Mouse (Mus musculus) adrenal gland, postnatal 10 days (tissue): ENCODE results near the gene Jup. TPM values are rescaled to one million over a fixed set of nuclear protein-coding genes. Genes with fewer than 3 reads are reported as not detected.

Source experiments
- DNase-seq: peaks from one replicate; pipeline ENCODE4 v3.0.0; 2021; ENCODE audit warnings: mixed read lengths
- microRNA-seq: library from miRNA; unstranded; fragments of <30 nt; microRNA quantifications from one replicate; pipeline ENCODE4 v1.2.0, GENCODE M21; 2021
- total RNA-seq, 2 experiments: library from RNA; stranded (reverse); gene quantifications; 2 replicates each; pipeline ENCODE4 v1.2.3; 2021

Jup gene
- total RNA-seq, 2 experiments from 2014 or later = 89.6 to 99.0 TPM

- DNase-seq = peak; percentile 100
Observed at GRCm38 (mm10) chr11:100319492-100320171, 77.9 kb downstream of the Jup start, which contains the start of gene Eif1. Eif1 (plus strand) TSS chr11:100319885.

Small RNA genes lying within 50 kb of the gene (microRNA-seq; reads per million reads assigned to microRNA genes)
- not detected for gene Gm27374

Other genes starting within 250 kb of the Jup start
- 10 to 100 TPM in 1 of 2 experiments, 1 to 10 TPM in 1; 9.5 to 11.0 TPM for gene Krt19, start 249.1 kb downstream of the Jup start, total RNA-seq
- gene Krt9, start 204.5 kb downstream of the Jup start, total RNA-seq = under 1 TPM in 1 of 2 experiments, not detected in 1; 0.21 TPM
- gene Krt14, start 190.2 kb downstream of the Jup start, total RNA-seq = 1 to 10 TPM in 1 of 2 experiments, under 1 TPM in 1; 0.45 to 1.2 TPM
- gene Krt16, start 148.9 kb downstream of the Jup start, total RNA-seq = not detected
- not detected for gene Krt17, start 136.7 kb downstream of the Jup start, total RNA-seq
- gene Krt42, start 127.9 kb downstream of the Jup start, total RNA-seq = not detected
- gene Eif1, start 77.9 kb downstream of the Jup start, total RNA-seq = 1,000 to 10,000 TPM in 1 of 2 experiments, 100 to 1,000 TPM in 1; 930 to 1,143 TPM
- gene Gast, start 63.4 kb downstream of the Jup start, total RNA-seq = not detected
- 10 to 100 TPM; 42.8 to 54.2 TPM for gene Hap1, start 41.6 kb downstream of the Jup start, total RNA-seq
- gene P3h4, start 17.1 kb upstream of the Jup start, total RNA-seq = 10 to 100 TPM; 29.4 to 30.1 TPM
- 10 to 100 TPM; 46.5 to 49.1 TPM for gene Fkbp10, start 17.9 kb upstream of the Jup start, total RNA-seq
- 10 to 100 TPM; 42.6 to 54.8 TPM for gene Nt5c3b, start 44.0 kb upstream of the Jup start, total RNA-seq
- 1 to 10 TPM in 1 of 2 experiments, under 1 TPM in 1; 0.81 to 2.1 TPM for gene Klhl10, start 44.2 kb upstream of the Jup start, total RNA-seq
- gene Klhl11, start 75.0 kb upstream of the Jup start, total RNA-seq = 10 to 100 TPM; 35.0 to 36.3 TPM
- 100 to 1,000 TPM; 380 to 552 TPM for gene Acly, start 130.2 kb upstream of the Jup start, total RNA-seq
- 1 to 10 TPM; 1.4 to 1.6 TPM for gene Ttc25, start 147.8 kb upstream of the Jup start, total RNA-seq
- 10 to 100 TPM; 32.9 to 35.7 TPM for gene Cnp, start 177.1 kb upstream of the Jup start, total RNA-seq
- gene Nkiras2, start 221.5 kb upstream of the Jup start, total RNA-seq = 10 to 100 TPM; 44.9 to 54.3 TPM
- 100 to 1,000 TPM; 212 to 265 TPM for gene Dnajc7, start 222.4 kb upstream of the Jup start, total RNA-seq